Mouse (Mus musculus) ZHBTc4 (cell line): ENCODE measurements around the gene Crk.

Experiments
- DNase-seq: peaks from one replicate; pipeline ENCODE4 v3.0.0-alpha.2; 2011; ENCODE audit warnings: low read depth, low spot score

The Crk gene

DNA sequence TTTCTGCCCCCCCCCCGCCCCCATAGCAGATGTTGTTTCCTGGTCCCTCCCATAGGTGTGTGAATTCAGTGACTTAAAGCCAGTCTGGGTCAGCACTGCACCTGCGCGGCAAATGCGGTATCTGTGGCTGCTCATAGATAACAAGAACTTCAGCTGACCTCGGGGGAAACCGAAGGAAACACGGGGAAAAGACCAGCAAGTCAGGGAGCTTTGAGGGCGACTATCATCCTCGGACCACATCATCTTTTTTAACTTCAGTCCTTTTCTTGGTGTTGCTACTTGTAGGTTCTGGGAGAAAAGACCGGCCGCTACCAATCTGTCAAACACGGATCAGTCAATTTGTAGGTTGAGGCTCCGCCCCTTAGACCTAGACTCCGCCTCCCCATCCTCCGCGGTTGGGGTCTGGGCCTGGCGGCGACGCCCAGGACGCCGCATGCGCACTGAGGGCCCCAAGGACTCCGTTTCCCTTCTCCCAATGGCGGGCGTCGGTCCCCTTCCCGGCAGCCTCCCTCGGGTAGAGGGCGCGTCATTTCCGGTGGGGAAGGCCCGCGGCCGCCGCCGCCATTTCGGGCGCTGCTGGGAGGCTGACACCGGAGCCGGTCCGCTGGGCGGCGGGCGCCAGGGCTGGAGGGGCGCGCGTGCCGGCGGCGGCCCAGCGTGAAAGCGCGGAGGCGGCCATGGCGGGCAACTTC lies at the start of gene Crk:
Gene Crk (plus strand): TSS at position 513 of the 692 bp plus-strand sequence.
- peak; percentile 99 for DNase-seq

DNA sequence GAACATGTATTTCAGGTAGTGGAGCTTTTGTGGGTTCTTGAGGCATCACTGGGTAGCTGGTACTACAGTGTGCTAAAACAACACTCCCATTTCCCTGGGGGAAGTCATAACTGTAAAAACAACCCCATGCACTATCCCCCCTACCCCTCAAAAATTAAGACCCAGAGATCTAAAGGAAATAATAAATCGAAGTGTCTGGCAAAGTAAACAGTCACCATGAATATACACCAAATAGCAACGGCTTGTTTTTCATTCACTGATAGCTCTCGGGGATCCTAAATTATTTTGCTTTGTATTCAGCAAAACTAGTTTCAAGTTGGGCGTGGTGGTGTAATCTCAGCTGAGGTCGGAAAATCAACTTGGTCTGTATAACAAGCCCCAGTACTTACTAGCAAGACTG lies 49.0 kb upstream of the Crk start:
- DNase-seq: no peak

GRCm38 (mm10) chr11:75630645-75631229 lies 48.3 kb upstream of the Crk start, which contains the start of gene Inpp5k:
Inpp5k (plus strand) TSS chr11:75630988.
- peak; percentile 99 for DNase-seq

DNA sequence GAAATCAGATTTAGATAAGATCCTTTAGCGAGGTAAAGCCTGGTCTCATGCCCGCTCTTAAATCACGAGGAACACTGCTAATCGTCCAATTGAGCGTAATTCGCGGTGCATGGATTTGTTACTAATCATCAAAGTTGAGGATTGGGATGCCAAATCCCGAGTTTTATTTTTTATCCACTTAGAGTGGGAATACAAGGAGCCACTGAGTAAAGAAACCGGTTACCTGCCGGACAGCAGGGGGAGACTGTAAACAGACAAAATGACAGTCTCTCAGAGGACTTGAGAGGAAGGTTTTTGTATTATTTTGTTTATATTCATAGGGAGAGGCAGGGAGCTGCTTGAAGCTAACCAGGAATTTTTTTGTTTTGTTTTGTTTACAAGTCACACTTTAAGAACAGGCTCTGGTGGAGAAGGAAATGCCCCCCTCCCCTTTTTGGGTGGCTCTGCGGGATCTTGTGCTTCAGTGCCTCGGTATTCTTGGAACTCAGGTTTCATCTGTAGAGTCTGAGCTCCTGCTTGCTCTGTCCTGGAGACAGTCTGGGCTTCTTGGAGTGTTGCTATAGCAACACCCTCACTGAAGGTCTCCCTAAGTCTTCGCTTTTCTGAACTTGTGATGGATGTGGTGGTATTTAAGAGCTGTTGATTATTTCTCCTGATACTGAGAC lies 47.4 kb upstream of the Crk start:
- DNase-seq: peak; percentile 32

DNA sequence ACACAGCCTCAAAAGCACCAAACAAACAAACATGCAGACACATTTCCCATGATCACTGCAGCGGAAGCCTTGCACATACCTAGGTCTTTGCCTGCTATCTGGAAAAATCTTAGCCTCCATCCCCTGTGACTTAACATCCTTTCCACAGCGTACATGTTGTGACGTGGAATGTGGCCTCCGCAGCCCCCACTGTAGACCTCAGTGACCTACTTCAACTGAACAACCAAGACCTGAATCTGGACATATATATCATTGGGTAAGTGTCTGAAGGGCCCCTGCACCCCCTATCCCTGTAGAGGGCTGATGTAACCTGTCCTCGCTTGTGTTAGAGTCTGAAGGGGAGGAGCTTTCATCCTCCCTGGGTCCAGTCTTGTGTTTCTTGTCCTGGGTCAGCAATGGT lies 46.1 kb upstream of the Crk start:
- no peak for DNase-seq

GRCm38 (mm10) chr11:75634801-75635200 lies 44.3 kb upstream of the Crk start:
- no peak for DNase-seq

DNA sequence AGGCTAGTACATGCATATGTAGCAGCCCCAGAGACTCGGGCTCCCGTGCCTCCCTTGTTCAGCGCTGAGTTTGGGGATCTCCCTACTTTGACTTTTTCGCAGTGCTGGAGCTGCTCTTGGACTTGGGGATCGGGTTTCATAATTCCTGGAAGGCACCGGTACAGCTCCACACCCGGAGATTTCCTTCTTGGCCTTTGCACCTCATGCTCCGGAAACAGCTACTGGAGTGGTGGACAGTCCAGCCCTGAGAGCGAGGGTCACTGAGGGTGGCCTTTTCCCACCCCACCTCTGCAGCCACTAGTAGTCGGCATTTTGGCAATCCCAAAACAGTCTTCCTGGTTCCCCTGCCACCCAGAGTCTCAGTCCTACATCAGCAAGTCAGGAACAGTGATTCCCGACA lies 43.7 kb upstream of the Crk start:
- DNase-seq: no peak

GRCm38 (mm10) chr11:75643323-75643722 lies 35.7 kb upstream of the Crk start:
- no peak for DNase-seq

DNA sequence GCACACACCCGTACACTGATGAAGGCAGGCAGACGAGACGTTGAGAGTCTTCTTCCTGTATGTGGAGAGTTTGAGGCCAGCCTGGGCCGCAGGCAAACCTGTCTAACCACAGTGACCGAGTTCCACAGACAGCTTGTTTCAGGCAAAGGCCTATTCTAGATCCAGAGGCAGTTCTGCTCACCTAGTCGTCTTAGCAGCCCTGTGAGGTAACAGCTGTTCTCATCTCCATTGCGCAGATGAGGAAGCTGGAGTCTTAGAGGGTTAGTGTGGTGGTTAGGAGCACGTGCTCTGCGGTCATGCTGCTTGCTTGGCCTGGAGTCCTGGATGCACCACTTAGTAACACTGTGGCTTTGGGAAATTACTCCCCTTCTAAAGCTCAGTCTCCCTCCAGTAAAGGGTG lies 34.4 kb upstream of the Crk start:
- DNase-seq: no peak

- DNase-seq: no peak
These were observed 31.3 kb upstream of the Crk start for GRCm38 (mm10) chr11:75647681-75648211.

- DNase-seq: no peak
These were observed 29.9 kb upstream of the Crk start for GRCm38 (mm10) chr11:75649155-75649561.

DNA sequence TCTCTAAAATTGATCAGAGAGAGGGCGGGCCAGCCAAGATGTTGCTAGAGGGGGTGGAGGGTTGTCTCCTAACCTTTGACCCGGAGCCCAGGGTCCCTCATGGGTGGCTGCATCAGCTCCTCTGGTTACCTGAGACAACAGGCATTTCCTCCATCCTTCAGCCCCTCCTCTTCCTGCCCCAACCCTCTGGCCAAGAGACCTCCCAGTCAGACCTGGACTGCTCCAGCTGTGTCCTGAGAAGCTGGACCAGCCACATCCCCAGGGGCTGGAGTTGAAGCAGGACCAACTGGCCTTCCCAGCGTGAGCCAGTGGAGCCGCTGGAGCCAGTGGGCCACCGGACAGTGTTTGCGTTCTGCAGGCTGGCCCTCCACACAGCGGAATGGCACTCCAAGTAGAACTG lies 28.7 kb upstream of the Crk start, which contains the start of gene Myo1c:
Gene Myo1c (plus strand): TSS at position 194 of the 400 bp plus-strand sequence.
- DNase-seq: peak; percentile 15

GRCm38 (mm10) chr11:75650958-75651425 lies 28.1 kb upstream of the Crk start:
- no peak for DNase-seq

- DNase-seq: peak; percentile 77
These were observed 27.4 kb upstream of the Crk start for GRCm38 (mm10) chr11:75651426-75652221.

- peak; percentile 62 for DNase-seq
These were observed 26.7 kb upstream of the Crk start for GRCm38 (mm10) chr11:75652222-75652941.

- DNase-seq: peak; percentile 28
These were observed 25.9 kb upstream of the Crk start for GRCm38 (mm10) chr11:75652942-75653684.

DNA sequence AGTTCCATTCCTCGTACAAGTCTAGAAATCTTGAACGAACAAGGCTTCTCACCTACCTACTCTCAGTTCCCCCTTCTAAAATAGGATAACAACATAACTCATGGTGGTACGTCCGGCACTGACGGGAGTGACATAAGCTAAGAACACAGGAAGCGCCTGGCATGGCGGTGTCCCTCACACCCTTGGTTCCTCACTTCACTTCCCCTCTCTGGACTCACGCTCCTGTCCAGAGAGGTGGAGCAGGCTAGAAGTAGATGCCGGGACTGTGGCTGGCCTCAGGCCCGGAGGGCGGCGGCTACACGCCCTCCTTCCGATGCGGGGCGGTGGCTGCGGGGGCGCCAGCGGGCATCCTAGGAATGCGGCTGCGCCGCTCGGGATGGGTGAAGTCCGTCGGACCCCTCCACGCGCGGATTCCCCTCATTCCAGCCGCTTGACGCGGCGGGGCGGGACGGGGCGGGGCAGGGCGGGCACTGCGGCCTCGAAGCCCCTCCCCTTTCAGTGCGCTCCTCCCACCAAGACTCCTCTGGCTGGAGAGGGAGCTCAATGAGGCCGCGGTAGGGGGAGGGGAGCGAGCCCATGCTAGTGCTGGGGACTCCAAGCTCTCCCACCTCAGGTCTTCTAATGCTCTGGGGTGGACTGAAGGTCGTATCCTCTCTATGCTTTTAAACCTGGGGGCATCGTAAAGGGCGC lies 25.1 kb upstream of the Crk start:
- DNase-seq: peak; percentile 97

- DNase-seq: no peak
These were observed 24.3 kb upstream of the Crk start for GRCm38 (mm10) chr11:75654471-75655390.
